Mouse (Mus musculus) CD8-positive naive resting alpha-beta T cell, adult 2 months (primary cell): ENCODE measurements at regions not wholly inside any gene's neighbourhood (a gene's known extent, or its start where the extent isn't known, plus 50 kb on each side); places are given as distances from the start of the nearest gene placed in this dataset.

Experiments
- DNase-seq, 2 experiments: peaks; one replicate each; pipeline ENCODE4 v3.0.0; 2022; ENCODE audit warnings: low read depth in 2 of 2, low spot score in 2 of 2

DNA sequence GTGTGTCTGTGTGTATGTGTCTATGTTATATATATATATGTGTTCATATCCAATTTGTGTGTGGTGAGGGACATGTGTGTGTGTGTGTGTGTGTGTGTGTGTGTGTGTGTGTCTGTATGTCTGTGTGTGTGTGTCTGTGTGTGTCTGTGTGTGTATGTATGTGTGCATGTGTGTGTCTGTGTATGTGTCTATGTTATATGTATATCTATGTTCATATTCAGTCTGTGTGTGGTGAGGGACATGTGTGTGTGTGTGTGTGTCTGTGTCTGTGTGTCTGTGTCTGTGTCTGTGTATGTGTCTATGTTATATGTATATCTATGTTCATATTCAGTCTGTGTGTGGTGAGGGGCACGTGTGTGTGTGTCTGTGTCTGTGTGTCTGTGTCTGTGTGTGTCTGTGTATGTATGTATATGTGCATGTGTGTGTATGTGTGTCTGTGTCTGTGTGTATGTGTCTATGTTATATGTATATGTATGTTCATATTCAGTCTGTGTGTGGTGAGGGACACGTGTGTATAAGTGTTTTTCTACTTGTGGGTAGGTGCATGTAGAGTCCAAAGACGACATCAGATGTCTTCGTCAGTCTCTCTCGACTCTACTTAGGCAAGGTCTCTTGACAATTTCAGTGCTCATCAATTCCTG lies 370.5 kb upstream of the Slc7a11 start:
- no peak for DNase-seq

DNA sequence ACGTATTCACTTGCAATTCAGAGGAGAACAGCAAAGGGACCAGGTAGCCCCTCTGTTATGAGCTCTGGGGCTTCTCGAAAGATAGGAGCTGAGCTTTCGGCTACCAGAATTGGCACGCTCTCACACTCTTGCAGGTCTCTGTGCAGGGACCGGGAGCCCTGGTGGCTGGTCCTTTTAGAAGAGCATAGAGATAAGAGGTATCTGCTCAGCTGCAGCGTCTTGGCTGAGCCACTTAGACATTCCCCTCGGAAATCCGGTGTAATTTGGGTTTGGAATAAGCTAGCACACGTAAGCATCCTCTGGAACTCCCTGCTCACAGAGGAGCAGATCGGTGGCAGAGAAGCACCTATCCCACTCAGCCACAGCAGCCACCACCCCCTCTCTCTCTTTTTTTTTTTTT lies 372.3 kb upstream of the Slc7a11 start:
- no peak for DNase-seq

DNA sequence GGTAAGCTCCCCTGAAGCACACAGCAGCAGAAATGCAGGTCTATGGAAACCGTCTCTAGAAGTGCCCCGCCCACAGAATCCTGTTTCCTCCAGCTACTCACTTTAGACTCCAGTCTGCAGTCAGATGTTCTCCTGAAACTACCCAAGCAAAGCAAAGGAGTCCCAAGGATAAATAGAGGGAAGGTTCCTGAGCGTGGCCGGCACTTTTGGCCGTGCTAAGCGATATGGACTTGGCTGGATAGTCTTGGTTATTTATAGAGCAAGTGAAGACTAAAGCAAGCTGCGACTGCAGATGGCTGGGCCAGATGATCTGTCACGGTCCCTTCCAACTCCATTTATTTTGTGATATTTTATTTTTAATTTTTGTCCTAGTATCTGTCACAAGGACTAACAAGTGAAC lies 373.1 kb upstream of the Slc7a11 start:
- no peak for DNase-seq

DNA sequence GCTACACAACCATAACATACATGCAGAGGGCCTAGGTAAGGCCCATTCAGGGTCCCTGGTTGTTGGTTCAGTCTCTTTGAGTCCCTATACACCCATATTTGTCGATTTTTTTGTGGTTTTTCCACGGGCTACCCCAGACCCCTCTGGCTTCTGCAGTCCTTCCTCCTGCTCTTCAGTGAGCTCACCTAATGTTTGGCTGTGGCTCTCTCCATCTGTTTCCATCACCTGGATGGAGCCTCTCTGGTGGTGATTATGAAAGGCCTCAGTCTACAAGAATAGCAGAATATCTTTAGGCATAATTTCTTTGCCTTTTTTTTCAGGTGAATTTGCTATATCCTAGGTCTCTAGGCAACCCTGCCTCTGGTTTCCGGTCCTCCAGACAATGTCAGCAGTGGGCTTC lies 373.9 kb upstream of the Slc7a11 start:
- DNase-seq = no peak

DNA sequence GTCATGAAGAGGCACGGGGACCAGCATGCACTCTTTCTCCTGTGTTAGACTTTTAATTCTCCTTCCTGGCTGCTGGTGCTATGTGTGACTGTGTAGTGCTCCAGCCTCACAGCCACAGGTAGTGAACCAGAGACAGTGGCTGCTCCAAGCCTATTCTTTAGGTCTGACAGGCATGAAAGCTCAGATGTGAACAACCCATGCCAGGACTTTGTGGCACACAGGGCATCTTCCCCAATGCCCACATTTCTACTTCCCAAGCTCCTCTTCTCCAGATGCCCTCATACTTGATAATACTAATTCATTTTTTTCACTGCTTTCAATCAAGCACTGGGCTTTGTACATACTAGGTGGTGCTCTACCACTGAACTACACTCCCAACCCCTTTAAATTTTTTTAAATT lies 377.4 kb upstream of the Slc7a11 start:
- DNase-seq = no peak

DNA sequence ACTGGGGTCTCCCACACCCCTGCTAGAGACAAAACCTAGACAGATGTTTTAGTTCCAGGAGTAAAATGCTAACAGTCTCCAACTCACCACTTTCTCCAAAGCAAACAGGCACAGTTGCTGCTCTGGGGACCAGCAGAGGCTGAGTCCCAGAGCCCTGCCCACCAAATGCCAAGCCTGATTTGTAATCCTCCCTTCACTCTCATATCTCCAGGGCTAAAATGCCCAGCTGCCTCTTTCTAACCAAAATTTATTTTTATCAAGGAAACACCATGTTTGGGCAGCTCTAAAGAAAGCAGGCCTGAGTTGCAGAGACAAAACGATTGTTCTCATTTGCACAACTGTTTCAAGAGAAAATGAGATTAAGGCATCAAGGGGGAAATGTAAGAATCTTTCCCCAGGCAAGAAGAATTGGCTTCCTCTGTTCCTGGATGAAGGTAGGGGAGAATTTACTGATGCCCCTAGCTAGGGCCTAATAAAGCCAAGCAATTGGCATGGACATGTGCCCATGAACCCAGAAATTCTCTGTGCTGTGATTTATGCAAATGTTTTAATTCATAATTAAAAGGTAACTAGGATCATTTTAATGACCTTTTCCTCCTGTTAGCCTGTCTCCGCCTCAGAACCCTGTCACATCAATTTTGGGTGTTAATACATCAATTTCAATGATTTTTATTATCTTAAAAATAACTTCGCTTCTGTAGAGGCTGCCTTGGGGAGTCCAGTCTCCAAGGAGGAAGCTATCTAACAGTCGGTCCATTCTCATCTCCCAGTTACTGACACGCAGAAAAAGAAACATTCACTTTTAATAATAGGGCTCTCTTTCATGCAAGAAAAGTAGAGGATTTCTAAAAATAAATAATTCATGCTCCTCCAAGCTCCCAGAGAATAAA lies 382.4 kb upstream of the Slc7a11 start:
- DNase-seq = no peak

DNA sequence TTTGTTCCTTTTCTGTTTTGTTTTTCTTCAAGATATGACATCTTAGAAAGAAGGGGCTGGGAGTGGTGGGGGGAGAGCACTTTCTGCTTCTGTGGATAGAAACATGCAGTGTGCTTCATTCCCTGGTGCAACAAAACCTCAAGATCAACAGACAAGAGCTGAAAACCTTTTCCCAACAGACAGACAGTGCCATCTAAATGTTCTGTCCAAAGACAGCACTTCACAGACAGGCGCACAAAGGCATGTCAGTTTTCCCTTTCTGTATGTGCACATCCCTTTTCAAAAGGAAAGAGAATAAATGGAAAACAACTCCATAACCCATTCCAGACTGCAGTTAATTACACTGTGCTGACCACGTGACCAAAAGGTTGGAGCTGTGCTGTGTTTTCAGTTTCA lies 383.0 kb upstream of the Slc7a11 start:
- DNase-seq = no peak

DNA sequence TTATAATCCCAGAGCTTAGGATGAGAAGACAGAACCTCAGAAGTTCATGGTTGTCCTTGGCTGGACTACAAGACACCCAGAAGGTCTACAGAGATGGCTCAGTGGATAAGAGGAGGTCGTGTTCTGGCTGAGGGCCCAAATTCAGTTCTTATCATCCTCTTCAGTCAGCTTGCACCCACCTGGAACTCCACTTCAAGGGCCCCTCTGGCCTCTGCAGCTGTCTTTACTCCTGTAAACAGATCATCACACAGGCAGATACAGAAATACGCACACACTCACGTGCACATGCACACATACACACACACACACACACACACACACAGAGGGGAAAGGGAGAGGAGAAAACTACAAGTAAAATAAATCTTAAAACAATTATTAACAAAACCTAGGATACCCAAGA lies 385.8 kb upstream of the Slc7a11 start:
- DNase-seq = no peak

DNA sequence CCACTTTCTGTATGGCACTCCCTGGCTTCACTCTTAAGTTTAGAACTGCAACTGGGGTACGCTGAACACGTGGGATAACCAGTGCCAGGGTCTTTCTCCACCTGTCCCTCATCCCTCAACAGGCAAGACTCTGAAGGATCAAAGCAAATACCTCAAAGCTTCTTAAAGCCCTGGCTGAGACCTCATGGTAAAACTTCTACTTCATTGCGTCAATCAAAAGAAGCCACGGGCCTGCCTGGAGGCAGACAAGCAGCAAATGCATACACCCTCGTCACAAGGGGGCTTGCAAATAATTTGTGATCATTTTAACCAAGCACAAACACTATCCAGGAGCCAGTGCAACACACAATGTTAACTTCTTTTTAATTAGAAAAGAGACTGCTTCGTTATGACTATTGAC lies 387.0 kb upstream of the Slc7a11 start:
- no peak for DNase-seq

DNA sequence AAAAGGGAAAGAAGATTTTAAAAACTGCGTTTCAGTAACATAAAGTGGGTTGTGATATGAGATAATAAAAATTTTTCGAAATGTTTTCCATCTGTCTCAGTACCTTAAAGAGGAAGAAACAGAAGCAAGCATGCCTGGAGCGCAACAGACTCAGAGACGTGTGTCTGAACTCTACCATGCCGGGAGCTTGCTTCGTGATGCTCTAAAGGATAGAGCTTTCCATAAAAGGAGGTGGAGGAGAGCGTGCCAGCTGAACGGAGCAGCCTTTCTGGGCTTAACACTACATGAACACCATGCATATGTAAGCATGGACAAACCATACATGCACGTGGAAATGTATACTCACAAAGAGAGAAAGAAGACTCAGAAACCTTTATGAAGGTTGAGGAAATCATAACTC lies 387.5 kb upstream of the Slc7a11 start:
- DNase-seq = no peak

DNA sequence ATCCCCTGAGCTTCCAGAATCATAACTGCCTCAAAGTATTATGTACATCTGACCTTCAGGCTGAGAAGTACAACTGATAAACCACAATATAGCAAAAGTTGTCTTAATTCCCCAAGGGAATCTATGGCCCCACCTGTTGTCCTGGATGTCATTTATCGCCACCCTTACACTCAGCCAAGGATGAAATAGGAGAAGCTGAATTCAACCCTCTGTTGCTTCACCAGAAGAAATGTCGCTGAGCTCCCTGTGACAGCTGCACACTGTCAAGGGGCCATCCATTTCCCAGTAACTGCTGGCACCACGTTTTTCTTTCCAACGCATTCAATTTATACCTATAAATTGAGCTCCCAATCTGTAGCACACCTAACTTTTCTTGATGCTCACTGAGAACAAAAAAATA lies 382.0 kb upstream of the Noct start:
- DNase-seq = no peak

DNA sequence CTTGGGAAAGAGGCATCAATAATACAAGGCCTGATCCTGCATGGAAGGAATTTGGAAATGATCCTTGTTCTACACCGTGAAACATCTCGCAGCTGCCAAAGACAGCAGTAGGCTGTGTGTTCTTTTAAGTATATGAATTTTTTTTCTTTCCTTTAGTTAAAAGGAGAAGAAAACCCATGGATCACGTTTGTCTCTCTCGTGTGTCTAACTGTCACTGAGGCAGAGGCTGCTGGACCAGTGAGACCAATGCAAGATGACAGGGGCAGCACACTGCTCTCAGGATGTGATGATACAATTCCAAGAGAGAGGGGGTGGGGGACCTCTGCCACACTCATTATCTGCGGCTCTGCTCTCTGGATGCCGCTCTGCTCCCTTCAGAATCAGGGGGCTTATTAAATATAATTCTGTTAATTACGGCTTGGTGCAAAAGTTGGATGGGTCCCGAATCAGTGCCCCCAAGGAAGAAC lies 379.4 kb upstream of the Noct start:
- no peak for DNase-seq

DNA sequence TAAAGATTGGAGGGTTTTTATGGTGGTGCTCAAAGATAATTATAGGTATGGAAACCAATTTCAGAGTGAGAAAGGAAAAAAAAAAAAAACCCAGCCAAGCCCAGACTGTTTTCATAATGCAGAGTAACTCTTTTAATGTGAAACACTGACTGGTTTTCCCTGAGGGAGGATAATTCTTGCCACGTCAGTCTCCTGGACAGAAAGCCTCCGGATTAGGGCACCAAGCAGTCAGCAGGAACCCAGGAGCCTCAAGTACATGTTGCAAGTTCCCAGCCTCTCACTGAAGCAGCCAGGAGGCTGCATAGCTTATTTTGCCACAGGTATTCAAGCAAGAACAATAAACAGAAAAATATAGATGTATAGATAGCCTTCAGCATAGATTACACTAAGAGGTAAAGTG lies 378.9 kb upstream of the Noct start:
- no peak for DNase-seq

DNA sequence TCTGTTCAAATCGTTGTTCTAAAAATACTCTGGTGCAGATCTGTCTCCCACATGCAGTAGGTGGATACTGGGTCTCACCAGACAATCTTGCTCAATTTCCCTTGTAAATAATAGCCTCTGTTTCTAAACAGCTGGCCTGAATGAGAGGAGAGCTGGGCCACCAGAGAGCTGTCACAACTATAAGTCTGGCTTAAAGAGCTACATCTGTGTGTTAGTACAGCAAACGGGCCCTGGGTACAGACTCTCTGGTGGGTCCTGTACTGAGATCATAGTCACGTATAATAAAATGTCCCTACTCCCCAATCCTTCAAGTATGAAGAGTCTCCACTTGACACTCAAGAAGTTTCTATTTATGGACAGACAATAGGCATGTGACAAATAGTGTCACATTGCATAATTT lies 375.7 kb upstream of the Noct start:
- DNase-seq = no peak

DNA sequence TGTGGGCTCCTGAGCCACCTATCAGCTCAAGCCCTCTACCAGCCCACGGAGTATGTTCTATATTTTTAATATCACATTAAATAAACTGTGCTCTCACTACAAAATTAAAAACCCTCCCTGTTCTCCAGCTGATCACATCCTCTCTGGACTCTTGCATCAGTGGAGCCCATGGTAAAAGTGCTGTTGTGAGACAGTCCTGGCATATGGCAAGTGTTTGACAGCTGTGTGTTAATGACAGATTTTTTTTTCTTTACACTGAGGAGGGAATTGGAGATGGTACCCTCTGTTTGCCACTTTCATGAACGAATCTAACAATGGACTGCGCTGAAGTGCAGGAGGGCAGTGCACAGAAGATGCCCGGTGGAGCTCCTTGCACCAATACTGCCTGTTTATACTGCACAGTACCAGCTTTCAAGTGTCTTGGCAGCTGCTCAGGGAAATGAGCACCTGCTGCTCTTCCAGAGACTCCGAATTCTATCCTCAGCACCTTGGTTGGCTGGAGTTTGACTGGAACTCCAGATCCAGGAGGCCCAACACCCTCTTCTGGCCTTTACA lies 373.1 kb upstream of the Noct start:
- DNase-seq = no peak

DNA sequence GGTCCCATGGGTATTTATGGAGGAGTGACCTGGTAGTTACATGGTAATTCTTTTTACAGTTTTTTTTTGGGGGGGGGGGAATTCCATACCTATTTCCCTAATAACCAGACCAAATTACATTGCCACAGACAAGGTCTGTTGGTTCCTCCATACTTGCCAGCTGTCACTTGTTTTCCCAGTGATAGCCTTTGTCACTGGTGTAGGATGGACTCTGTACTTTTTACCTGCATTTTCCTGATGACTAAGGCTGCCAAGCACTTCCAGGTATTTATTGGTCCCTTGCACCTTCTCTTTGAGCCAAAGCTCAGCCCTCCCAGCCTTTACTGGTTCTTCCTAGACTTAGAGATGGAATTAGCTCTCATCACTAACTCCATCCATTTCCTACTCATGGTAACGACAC lies 357.1 kb upstream of the Noct start:
- no peak for DNase-seq

DNA sequence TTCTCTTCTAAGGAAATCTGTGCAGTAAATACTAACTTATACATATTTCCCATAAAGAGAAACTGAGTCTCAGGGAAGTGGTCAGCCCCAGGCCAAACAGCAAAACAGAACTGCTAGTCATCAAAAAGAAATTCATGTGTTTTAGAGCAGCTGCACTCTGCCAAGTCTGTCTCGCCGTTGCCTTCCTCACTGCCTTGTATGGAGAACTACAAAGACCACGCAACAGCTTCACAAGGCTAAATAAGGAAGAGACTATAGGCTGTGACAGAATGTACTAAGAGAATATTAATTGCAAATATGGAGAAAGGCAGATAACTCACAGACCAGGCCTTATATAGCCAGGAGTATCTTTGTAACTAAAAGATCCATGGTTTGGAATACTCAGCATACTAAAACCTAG lies 355.0 kb upstream of the Noct start:
- DNase-seq = no peak

DNA sequence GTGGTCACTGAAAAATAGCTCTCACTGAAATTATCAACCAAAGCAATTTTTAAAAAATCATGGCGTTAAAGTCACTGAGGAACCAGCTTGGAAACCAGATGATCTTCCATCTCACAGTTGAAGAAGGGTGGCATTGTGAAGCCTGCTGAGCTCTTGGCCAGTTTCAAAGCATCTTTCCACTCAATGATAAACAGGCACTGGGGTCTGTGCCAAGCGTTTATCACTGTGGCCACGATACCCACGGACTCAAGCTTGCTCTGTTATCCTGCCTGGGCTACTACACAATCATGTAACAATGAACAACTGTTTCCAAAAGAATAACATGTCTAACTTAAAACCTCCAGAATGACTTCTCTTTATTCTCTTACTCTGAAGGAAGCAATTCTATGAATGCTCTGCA lies 345.2 kb upstream of the Noct start:
- no peak for DNase-seq

DNA sequence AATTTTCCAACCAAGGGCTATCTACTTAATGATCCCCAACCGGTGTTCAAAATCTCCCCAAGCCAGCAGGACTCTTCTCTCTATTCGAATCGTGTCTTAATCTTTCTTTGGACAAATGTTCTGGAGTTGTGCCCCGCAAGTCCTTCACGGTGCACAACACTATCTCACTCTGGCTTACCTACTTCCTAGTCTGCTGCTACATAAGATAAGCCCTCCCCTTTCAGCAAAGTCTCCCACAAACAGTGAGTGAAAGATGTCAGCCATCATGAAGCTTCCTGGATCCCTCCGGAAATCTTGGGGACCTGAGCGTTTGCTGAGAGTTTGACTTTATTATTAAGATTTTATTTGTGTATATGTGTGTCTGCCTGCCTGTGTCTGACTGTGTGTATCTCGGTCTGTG lies 344.7 kb upstream of the Noct start:
- DNase-seq = no peak

DNA sequence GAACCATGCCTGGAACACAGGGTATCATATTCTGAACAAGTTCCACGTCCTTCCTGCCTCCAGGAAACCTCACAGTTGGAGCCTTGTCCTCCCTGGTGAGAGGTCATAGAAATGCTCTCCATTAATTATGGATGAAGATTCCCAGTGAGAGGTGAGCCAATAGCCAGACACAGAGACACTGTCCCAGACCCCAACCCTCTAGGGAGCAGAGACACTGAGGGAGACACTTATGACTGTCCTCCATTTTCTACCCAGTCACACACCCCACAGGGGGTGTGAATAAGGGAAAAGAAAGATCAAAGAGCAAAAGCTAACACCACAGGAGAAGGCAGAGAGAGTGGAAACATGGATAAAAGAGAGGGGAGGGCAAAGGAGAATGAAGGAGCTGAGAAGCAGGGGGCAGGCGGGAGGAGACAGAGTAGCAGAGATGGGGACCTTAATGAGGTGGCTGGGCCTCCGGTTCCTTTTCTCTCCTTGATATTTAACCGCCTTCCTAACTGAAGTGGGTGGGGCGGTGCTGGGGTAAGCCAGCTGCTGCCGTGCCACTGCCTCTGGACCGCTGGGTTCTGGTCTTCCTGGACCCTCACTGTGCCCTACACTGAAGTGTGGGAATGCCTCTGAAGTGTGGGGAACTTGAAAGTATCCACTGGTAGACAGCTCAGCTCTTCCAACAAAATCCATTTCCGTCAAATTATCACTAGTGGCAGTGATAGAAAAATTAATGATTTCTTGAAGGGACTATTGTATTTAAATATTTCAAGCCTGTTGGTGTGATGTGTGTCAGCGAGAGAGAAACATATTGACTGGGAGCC lies 342.6 kb upstream of the Noct start:
- no peak for DNase-seq

DNA sequence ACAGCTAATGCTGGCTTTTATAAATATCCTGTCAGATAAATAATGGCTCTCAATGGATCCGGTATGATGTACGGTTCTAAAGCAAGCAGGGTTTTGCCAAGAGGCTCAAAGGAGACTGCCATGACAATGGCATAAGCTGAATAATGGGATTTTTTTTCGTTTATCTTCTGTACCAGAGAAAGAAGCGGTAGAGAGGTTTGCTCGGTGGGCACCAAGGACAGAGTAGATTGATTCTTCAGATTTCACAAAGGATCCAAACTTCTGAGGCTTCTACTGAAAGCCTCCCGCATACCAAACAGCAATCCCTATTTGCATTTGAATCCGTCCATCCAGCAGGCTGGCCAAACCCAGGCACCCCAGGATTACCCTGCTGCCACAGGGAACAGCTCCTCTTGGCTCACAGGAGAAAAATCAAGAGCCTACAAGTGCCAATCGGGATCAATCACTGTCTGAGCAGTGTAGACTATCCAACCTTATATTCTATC lies 342.0 kb upstream of the Noct start:
- DNase-seq = no peak

DNA sequence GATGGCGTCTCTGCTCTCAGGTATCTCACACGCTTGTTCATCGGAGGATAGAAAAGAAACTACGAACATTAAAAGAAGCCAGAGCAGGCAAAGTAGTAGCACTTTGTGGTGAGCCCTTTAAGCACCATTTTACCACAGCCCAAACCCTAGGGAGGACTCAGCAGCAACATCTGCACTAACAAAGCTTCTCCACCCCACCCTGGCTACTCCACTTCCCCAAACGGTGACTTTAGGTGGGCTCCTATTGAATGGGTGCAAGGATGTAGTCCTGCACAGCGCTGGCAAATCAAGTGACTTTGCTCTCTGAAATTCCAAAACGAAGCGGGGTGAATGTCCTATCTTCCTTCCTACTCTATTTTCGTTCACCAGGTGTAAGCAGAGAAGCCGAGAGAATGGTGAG lies 337.9 kb upstream of the Noct start:
- DNase-seq = no peak
